Mouse (Mus musculus): ENCODE results near the gene Riok2.
"Not testable (repeated sequence)": the region's sequence is repeated elsewhere in the genome, so short reads cannot be mapped to it uniquely, and the experiment has no call there.

Gene Riok2

DNA sequence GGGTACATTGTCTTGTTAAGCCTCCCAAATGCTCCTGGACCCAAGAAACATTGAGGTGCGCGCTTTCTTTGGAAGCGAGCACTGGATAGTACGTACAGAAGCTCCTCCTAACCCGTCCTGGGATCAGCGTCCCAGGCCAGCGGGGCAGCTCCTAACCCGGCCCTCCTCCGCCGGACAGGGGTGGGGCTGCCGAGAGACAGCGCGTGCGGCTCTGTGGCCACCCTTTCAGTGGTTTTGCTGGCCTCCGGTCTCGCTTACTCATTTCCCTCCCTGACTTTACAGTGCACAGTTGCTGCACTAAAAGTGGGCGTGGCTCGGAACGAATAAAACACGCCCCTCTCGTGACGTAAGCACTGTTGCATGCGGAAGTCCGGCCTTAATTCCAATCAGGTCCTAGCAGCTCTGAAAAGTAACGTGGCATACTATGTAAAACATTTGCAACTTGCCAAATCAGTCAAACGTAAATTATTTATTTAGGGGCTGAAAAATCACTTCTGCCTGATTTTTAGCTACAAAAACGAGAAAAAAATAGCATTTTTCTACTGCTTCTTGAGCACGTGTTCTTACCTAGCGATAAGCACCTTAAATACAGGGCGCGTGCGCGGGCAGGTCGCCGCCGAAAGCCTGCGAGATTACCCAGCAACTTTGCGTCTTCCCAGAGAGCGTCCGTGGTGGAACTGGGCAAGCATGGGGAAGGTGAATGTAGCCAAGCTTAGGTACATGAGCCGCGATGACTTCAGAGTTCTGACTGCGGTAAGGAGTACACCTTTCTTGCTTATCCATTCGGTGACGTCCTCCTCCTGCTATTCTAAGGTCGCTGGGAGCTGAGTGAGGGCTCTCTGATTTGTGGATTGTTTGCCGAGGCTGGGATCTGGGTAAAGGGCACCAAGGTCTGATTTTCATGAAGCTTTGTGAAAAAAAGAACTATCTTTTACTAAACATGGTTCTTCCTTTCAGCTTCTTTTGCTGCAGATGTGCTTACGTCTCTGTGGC is at the start of gene Riok2:
Gene Riok2 (plus strand): TSS at position 392 of the 993 bp plus-strand sequence.
- DNase-seq (ENCODE audit: low spot score in 2 of 2): peak; percentile 95 to 97

DNA sequence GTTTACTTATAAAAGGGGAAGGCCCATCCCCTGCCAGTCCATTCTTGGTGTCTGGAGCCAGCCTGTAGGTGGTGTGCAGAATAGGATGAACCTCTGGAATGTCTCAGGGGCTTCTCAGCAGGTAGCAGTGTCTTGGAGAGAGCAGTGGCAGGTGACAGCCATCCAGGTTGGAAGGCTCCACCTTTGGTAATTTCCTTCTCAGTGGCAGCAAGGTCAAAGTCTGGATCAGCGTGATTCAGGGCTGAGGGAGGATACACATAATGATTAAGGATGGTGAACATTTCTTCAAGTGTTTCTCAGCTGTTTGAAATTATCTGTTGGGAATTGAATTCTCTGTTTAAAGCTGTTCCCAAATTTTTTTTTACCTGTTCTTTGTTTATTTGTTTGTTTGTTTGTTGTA is 48.1 kb upstream of the Riok2 start:
- DNase-seq (ENCODE audit: low spot score in 2 of 2): not testable (repeated sequence)

DNA sequence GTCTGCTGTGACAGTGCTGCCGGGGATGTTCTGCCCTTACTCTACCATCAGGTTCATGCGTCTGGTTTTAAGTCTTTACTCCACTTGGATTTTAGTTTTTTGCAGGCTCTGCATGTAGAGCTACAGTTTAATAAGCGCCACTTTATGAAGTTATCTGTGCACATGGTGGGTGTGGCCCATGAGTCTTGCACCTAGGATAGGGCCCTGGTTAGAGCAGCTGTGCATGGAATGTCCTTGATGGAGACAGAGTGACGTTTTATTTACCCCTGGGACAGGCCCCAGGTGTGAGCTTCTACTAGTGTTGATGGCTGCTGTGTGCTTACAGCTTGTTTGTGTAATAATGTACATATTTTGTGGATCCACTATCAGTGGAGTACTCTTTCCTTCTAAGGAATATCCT is 47.5 kb upstream of the Riok2 start:
- no peak for DNase-seq (ENCODE audit: low spot score in 2 of 2)

DNA sequence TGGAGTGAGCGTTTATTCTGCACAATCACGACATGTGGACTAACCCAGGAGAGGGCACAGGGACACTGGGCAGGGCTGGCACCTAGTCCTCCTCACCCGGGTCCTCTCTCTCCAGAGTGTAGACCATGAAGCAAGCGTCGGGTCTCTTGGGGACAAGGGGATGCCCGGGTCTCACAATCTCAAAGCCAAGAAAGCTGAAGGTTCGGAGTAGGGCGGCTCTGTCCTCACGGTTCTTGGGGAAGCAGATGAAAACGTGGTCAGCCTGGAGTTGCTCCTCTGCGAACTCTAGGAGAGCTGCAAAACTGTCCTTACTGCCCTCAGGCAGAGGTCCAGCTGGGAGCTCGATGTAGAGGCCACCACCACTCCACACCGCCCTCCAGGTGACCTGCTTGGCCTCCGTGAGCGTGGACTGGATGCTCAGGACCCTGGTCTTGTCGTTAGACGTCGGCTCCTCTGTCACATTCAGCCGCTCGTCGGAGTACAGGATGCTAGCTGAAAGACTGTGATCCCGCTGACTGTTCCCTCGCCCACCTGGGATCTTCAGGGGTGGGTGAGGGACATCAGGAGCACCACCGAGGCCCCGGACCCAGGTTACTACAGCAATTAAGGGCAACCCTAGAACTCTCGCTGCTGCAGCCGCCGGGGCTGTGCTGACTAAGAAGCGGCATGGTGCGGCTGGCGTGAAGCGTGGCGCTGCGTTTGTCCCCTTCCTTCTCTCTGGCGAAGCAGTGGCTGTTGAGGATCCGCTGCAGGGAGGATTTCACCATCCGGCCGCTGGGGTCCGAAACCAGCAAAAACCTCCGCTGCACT is 28.5 kb upstream of the Riok2 start:
- not testable (repeated sequence) for DNase-seq (ENCODE audit: low spot score in 2 of 2)

DNA sequence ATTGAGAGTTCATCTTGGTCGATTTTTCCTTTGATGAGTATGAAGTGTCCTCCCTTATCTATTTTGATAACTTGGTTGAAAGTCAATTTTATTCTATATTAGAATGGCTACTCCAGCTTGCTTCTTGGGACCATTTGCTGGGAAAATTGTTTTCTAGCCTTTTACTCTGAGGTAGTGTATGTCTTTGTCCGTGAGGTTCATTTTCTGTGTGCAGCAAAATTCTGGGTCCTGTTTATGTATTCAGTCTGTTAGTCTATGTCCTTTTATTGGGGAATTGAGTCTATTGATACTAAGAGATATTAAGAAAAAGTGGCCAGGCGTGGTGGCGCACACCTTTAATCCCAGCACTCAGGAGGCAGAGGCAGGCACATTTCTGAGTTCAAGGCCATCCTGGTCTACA is 27.8 kb upstream of the Riok2 start:
- DNase-seq (ENCODE audit: low spot score in 2 of 2): not testable (repeated sequence)

DNA sequence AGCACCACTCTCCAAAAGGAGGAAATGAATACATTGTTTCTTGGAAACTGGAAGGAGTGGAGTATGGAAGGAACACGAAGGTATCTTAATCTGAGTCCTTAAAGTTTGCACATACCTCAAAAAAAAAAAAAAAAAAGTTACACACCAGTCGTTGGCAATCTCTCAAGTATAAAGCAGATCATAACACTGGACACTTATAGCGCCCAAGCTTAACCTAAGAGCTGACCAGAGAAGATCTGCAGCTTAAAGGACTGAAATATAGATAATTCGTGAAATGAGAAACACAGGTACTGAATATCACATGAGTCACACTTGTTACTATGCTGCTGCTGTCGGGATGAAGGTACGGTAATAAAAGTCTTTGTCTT is 575 bp upstream of the Riok2 start:
- no peak for DNase-seq (ENCODE audit: low spot score in 2 of 2)

DNA sequence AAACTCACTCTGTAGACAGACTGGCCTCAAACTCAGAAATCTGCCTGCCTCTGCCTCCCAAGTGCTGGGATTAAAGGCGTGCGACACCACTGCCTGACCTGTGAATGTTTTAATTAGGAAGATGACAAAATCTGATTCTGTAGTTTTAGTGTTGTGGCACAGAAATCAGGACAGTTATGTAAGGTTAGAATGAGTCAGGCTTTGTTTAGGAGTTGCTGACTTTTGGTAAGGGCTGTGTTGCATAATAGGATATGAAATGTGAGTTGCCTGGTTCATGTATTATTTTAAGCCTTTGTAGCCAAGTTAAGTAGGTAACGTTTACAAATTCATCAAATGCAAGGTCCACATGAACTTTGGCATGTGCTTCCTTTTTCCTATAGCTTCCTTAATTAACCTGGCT is 1.5 kb downstream of the Riok2 start:
- no peak for DNase-seq (ENCODE audit: low spot score in 2 of 2)

GRCm38 (mm10) chr17:17383703-17384102 is 9.6 kb downstream of the Riok2 start:
- DNase-seq (ENCODE audit: low spot score in 2 of 2): no peak

GRCm38 (mm10) chr17:17384502-17384901 is 10.4 kb downstream of the Riok2 start:
- no peak for DNase-seq (ENCODE audit: low spot score in 2 of 2)

GRCm38 (mm10) chr17:17386117-17386516 is 12.0 kb downstream of the Riok2 start:
- no peak for DNase-seq (ENCODE audit: low spot score in 2 of 2)

- no peak for DNase-seq (ENCODE audit: low spot score in 2 of 2)
Observed at GRCm38 (mm10) chr17:17391823-17392222, 17.7 kb downstream of the Riok2 start.

DNA sequence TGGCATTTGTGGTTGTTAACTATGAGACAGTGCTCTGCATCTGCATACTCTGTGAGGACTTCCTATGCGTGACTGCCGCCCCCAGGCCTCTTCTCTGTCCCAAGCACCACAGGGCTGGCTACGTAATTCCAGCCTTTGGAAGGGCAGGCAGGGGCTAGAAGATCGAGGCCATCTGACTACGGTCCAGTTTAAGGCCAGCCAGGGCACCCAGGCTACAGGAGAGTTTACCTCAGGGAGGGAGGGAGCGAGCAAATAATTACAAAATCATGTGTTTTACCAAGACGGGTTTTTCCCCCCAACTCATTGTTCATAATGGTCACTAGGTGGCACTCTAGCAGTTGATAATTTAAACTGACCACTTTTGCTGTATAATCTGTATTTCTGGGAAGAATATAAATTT is 18.8 kb downstream of the Riok2 start:
- DNase-seq (ENCODE audit: low spot score in 2 of 2): no peak

DNA sequence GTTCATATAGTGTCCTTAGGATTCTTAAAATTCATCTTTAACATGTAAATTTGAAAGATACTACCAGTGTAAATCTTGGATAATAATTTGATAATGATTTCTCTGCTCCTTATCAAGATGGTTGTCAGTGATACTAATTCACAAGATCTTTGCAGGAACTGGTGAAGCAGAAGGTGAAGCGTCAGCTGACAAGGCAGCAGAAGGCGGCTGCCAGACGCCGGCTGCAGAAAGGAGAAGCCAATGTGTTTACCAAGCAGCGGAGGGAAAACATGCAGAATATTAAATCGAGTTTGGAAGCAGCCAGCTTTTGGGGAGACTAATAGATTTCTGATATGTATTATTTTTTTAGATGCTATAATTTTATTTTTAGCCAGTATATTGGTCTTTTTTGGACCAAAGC is 19.2 kb downstream of the Riok2 start:
- no peak for DNase-seq (ENCODE audit: low spot score in 2 of 2)

DNA sequence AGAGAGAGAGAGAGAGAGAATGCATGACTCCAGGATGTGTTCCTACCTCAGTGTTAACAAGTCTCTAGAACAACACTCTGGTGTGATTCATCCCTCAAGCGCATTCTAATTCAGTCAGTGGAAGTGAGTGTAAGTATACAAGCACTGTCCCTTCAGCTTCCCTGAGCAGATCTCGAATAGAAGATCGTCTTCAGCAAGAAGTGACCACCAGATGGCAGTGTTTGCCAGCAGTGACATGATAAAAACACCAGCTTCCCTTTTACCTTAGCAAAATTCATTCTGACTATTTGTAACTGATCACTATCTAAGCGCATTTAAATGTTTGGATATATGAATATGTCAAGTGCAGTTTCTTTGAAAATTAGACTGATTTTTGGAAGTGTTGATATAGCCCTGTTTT is 20.2 kb downstream of the Riok2 start:
- DNase-seq (ENCODE audit: low spot score in 2 of 2): peak; percentile 42 to 72

GRCm38 (mm10) chr17:17396869-17397268 is 22.8 kb downstream of the Riok2 start:
- DNase-seq (ENCODE audit: low spot score in 2 of 2): no peak

- DNase-seq (ENCODE audit: low spot score in 2 of 2): no peak
Observed at GRCm38 (mm10) chr17:17398664-17399063, 24.6 kb downstream of the Riok2 start.

DNA sequence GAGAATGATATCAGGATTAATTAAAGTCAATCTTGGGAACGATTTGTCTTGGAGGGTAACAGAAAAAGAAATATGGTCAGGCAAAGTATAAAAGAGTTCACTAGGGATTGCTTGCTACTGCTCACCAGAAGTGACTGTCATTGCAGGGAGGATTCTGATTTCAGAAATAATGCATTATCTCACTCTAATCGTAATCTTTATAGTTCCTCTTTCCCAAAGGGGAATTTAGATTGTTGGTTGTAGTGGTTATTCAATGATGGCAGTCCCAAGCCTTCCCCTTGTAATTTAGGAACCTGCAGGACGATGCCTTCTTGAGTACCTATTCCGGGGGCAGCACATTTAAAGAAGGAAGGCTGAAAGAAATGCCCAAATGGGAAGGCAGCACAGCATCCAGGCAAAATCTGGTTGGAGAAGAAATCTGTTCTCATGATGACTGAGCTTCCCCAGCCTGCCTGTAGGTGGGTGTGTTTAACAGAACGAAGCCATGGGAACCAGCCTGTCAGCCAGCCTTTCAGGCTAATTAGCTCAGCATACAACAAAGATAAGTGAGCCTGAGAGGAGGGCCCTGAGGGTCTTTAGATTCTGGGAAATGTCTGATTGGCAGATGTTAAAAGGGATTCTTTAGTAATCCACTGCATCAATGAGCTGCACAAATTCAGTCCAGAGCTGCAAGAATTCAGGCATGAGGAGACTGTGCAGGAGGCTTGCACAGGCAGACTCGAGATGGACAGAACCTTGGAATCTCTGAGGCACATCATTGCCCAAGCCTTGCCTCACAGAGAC is 28.3 kb downstream of the Riok2 start, which contains the start of gene Lix1:
Gene Lix1 (plus strand): TSS at position 451 of the 783 bp plus-strand sequence.
- DNase-seq (ENCODE audit: low spot score in 2 of 2): no peak

- DNase-seq (ENCODE audit: low spot score in 2 of 2): no peak
Observed at GRCm38 (mm10) chr17:17403038-17403437, 28.9 kb downstream of the Riok2 start.

- no peak for DNase-seq (ENCODE audit: low spot score in 2 of 2)
Observed at GRCm38 (mm10) chr17:17403578-17404112, 29.5 kb downstream of the Riok2 start.

DNA sequence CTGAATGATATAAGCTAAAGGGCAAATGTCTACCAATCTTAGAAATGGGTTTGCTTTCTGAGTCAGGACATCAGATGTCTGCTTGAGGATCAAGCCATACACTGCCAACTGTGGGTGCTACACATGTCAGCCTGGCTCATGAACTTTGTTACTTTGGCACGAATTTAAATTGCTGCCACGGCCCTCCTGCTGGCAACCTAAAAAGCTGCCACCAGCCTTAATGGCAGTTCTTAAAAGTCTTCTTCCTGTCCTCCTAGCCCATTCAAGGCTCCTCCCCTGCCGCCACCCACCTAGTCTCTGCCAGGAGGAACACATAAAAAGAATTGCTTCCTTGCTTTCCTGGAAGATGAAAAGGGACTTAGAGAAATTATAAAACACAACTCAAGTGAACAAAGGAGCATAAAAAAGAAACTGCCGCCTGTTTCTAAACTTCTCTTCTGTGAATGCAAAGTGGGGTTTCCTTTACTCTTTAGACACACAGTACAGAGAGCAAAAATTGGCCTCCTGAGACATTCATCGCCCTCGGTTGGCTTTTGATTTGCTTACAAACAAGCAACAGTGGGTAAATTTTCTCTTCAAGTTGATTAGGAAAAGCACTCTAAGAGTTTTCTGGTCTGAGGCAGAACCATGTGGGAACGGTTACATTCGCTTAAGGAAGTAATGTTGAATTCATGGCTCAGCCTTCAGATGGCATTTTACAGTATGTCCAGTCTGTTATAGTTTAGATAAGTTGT is 30.9 kb downstream of the Riok2 start:
- no peak for DNase-seq (ENCODE audit: low spot score in 2 of 2)

DNA sequence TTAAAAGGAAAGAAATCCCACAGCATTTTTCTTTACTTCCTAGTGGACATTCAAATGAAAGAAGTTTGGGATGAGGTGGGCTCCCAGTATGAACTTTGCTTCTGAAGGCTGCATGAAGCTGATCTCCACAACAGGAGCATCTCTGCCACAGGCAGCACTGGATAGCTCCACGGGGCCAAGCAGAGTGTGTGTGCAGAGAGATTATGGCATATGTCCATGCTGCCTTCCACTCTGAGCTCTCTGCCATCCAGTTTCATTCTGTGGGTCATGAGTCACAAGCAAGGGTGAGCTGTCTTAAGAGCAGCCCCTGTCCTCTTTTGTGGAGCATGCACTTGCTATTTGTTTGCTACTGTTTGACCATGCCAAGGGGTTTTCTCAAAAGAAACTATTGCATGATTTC is 31.5 kb downstream of the Riok2 start:
- DNase-seq (ENCODE audit: low spot score in 2 of 2): no peak
